Mouse (Mus musculus) olfactory bulb, adult 2 months (tissue): Measurements from ENCODE around the gene Lats2. TPM values are rescaled to one million over a fixed set of nuclear protein-coding genes. Genes with fewer than 3 reads are reported as not detected.
"Not testable (repeated sequence)": the region's sequence is repeated elsewhere in the genome, so short reads cannot be mapped to it uniquely, and the experiment has no call there.

Experiments
- H3K27ac ChIP-seq: fragments of 200-500 bp; 2 replicates; pipeline ENCODE4 v1.5.1; 2012; ENCODE audit warnings: low read depth, low read length; ENCODE audit not compliant: insufficient read depth
- H3K4me1 ChIP-seq: fragments of 200-500 bp; 2 replicates; pipeline ENCODE4 v1.6.1; 2012; ENCODE audit warnings: low read length; ENCODE audit not compliant: control insufficient read depth, insufficient read depth
- H3K4me3 ChIP-seq: fragments of 200-500 bp; 2 replicates; pipeline ENCODE4 v1.5.1; 2012; ENCODE audit warnings: mild to moderate bottlenecking, low read depth, low read length, moderate library complexity; ENCODE audit not compliant: insufficient read depth
- CTCF ChIP-seq: fragments of 200-500 bp; IDR thresholded peaks from 2 replicates; pipeline ENCODE4 v1.5.1; 2012; ENCODE audit warnings: low read depth, mild to moderate bottlenecking, low read length, moderate library complexity; ENCODE audit not compliant: insufficient read depth
- POLR2A ChIP-seq: fragments of 200-500 bp; IDR thresholded peaks from 2 replicates; pipeline ENCODE4 v1.6.1; 2012; ENCODE audit warnings: mild to moderate bottlenecking, low read depth, low read length, moderate library complexity; ENCODE audit not compliant: insufficient read depth
- WGBS: fragments of 180-500 bp; shearing (Covaris S2); methylation state at CpG from one replicate; pipeline ENCODE4 v1.1.7; 2018; 5-methylcytosine and 5-hydroxymethylcytosine counted together
- polyA plus RNA-seq: library from polyadenylated mRNA; stranded (reverse); fragments of >200 nt; gene quantifications from 2 replicates; pipeline ENCODE4 v1.2.4, GENCODE M21; 2012; ENCODE audit warnings: low replicate concordance; ENCODE audit not compliant: missing spikeins, insufficient read depth, insufficient read length

The Lats2 gene
- polyA plus RNA-seq, 1 experiment, result not detected

- Histone ChIP-seq H3K4me1 (no peaks in the 10 kb centered on the region), H3K4me3 (no peak overlapping the region), H3K27ac (no peak overlapping the region)
- TF ChIP-seq CTCF, result no peak
- no peak for TF ChIP-seq POLR2A
- 92% methylated on average over 5 of the region's 5 CpGs for WGBS
These were observed 10.9 kb upstream of the Lats2 start for GRCm38 (mm10) chr14:57769102-57769501.

GRCm38 (mm10) chr14:57760447-57761412 is 2.5 kb upstream of the Lats2 start:
- WGBS, result 39% methylated on average over 10 of the region's 10 CpGs
- no peak overlapping the region for H3K4me3 ChIP-seq
- no peak for TF ChIP-seq POLR2A
- TF ChIP-seq CTCF, result no peak
- peaks cover 9% of the 10 kb centered on the region for H3K4me1 ChIP-seq
- no peak overlapping the region for H3K27ac ChIP-seq

GRCm38 (mm10) chr14:57756094-57756493 is 2.1 kb downstream of the Lats2 start:
- peaks cover 10% of the 10 kb centered on the region for H3K4me1 ChIP-seq
- WGBS, result 96% methylated on average over 4 of the region's 4 CpGs

GRCm38 (mm10) chr14:57755661-57756060 is 2.5 kb downstream of the Lats2 start:
- peaks cover 9% of the 10 kb centered on the region for H3K4me1 ChIP-seq
- H3K4me3 ChIP-seq, result no peak overlapping the region
- 92% methylated on average over 2 of the region's 2 CpGs for WGBS
- TF ChIP-seq POLR2A, result no peak
- TF ChIP-seq CTCF, result no peak
- no peak overlapping the region for H3K27ac ChIP-seq

More at GRCm38 (mm10) chr14:57756094-57756493, 2.1 kb downstream of the Lats2 start:
- Histone ChIP-seq H3K4me3 (no peak overlapping the region), H3K27ac (no peak overlapping the region)
- no peak for TF ChIP-seq CTCF

GRCm38 (mm10) chr14:57753351-57753992 is 4.7 kb downstream of the Lats2 start:
- TF ChIP-seq POLR2A, result no peak
- no peak for TF ChIP-seq CTCF
- Histone ChIP-seq H3K4me1 (0 out of 2 replicates have a peak, but pooled peaks cover 2% of the 10 kb centered on the region), H3K4me3 (no peak overlapping the region), H3K27ac (no peak overlapping the region)
- WGBS, result 40% methylated on average over 9 of the region's 9 CpGs

- not testable (repeated sequence) for H3K4me3 ChIP-seq, H3K4me1 ChIP-seq, H3K27ac ChIP-seq
These were observed 7.2 kb downstream of the Lats2 start for GRCm38 (mm10) chr14:57751006-57751405.

- TF ChIP-seq CTCF (no peak), POLR2A (no peak)
- H3K27ac ChIP-seq, result no peak overlapping the region
- no peak overlapping the region for H3K4me3 ChIP-seq
- WGBS, result 91% methylated on average over 2 of the region's 2 CpGs
- peaks cover 2% of the 10 kb centered on the region; the same call in 1 of the 2 replicates for H3K4me1 ChIP-seq
These were observed 8.7 kb downstream of the Lats2 start for GRCm38 (mm10) chr14:57749501-57749900.

- TF ChIP-seq CTCF (no peak), POLR2A (peak; percentile 19; the same call in 1 of the 2 replicates)
- Histone ChIP-seq H3K4me1 (no peaks in the 10 kb centered on the region; the same call in 1 of the 2 replicates), H3K4me3 (peak within 1 kb of the TSS; percentile 94), H3K27ac (peak within 1 kb of the TSS; percentile 32; the same call in 1 of the 2 replicates)
- WGBS, result 1% methylated on average over 68 of the region's 68 CpGs
These were observed 12.0 kb downstream of the Lats2 start, which contains the start of gene Gm49361 for GRCm38 (mm10) chr14:57746001-57746771. Gene Gm49361, minus strand, starts transcription at chr14:57746103.
